Mouse (Mus musculus) G1E (cell line): ENCODE results near the gene Procr. TPM values are rescaled to one million over a fixed set of nuclear protein-coding genes. Genes with fewer than 3 reads are reported as not detected.

Experiments
- ATAC-seq: 2 replicates; pipeline ENCODE4 v1.8.0; 2016; ENCODE audit warnings: mild to moderate bottlenecking; ENCODE audit not compliant: insufficient number of reproducible peaks, poor library complexity, low FRiP score, severe bottlenecking; ENCODE audit errors: extremely low read depth
- DNase-seq: peaks from one replicate; pipeline ENCODE4 v3.0.0; 2012; ENCODE audit warnings: low spot score
- H3K27me3 ChIP-seq: 2 replicates; pipeline ENCODE4 v1.6.1; 2012; ENCODE audit warnings: mild to moderate bottlenecking, low read length, inconsistent platforms; ENCODE audit not compliant: insufficient read depth
- H3K36me3 ChIP-seq: replicated peaks from 2 replicates; pipeline ENCODE3; 2012; ENCODE audit warnings: mild to moderate bottlenecking, inconsistent platforms
- H3K4me1 ChIP-seq: 2 replicates; pipeline ENCODE4 v1.6.1; 2012; ENCODE audit warnings: low read depth, low read length, inconsistent platforms, mixed read lengths; ENCODE audit not compliant: insufficient read depth
- H3K4me3 ChIP-seq: 2 replicates; pipeline ENCODE4 v1.5.1; 2012; ENCODE audit warnings: low read depth, mild to moderate bottlenecking, inconsistent platforms, low read length, moderate library complexity, mixed read lengths
- H3K9me3 ChIP-seq: replicated peaks from 2 replicates; pipeline ENCODE4 v1.6.1; 2012; ENCODE audit warnings: inconsistent platforms
- CTCF ChIP-seq: IDR thresholded peaks from 2 replicates; pipeline ENCODE4 v1.5.1; 2012; ENCODE audit warnings: low read depth, low read length, inconsistent platforms, mixed read lengths
- GATA1 ChIP-seq: IDR thresholded peaks from 2 replicates; pipeline ENCODE4 v1.6.1; 2012; ENCODE audit warnings: borderline replicate concordance, low read length, inconsistent platforms, mixed read lengths
- GATA2 ChIP-seq: IDR thresholded peaks from 2 replicates; pipeline ENCODE4 v1.6.1; 2012; ENCODE audit warnings: low read depth, low read length, inconsistent platforms, borderline replicate concordance
- POLR2AphosphoS5 ChIP-seq: IDR thresholded peaks from 2 replicates; pipeline ENCODE4 v1.6.1; 2012; ENCODE audit warnings: low read depth, low read length, inconsistent platforms; ENCODE audit not compliant: insufficient replicate concordance
- TAL1 ChIP-seq: conservative IDR thresholded peaks from 2 replicates; pipeline ENCODE4 v1.6.1; 2012; ENCODE audit warnings: low read depth, low read length, inconsistent platforms, mixed read lengths
- polyA plus RNA-seq: library from polyadenylated mRNA; stranded (reverse); fragments of >175 nt; gene quantifications from 2 replicates; pipeline ENCODE4 v1.2.3, GENCODE M21; 2012
- total RNA-seq, 2 experiments: library from RNA; stranded (forward) in 1 of 2; stranded (reverse) in 1 of 2; fragments of 200-1000 nt in 1 of 2; fragments of >200 nt in 1 of 2; fragmentation: Nextera tagmentation in 1 of 2; gene quantifications; 2 replicates each; pipeline ENCODE4 v1.2.3; 2014 to 2017

Gene Procr
- total and polyA plus RNA-seq, 3 experiments: 0.15 to 1.5 TPM; not detected in 1

- ATAC-seq (no peak), DNase-seq (no peak)
- Histone ChIP-seq H3K9me3 (0 out of 2 replicates have a peak, but pooled peaks cover 3% of the 10 kb centered on the region), H3K27me3 (peaks cover 40% of the 10 kb centered on the region), H3K36me3 (no peaks in the 10 kb centered on the region), H3K4me3 (no peak overlapping the region), H3K4me1 (peaks cover 7% of the 10 kb centered on the region)
- TF ChIP-seq GATA2 (no peak), GATA1 (no peak), POLR2AphosphoS5 (no peak), CTCF (no peak), TAL1 (no peak)
Observed at GRCm38 (mm10) chr2:155776824-155777687, 26.1 kb downstream of the Procr start.

- no peak for ATAC-seq
- H3K9me3 ChIP-seq: 0 out of 2 replicates have a peak, but pooled peaks cover 3% of the 10 kb centered on the region
Observed at GRCm38 (mm10) chr2:155777688-155777985, 26.7 kb downstream of the Procr start.

GRCm38 (mm10) chr2:155778004-155778403 is 27.1 kb downstream of the Procr start:
- TF ChIP-seq CTCF (no peak), GATA1 (no peak), TAL1 (no peak), POLR2AphosphoS5 (no peak), GATA2 (no peak)
- H3K9me3 ChIP-seq: 0 out of 2 replicates have a peak, but pooled peaks cover 3% of the 10 kb centered on the region
- ATAC-seq: no peak
- no peak overlapping the region for H3K4me3 ChIP-seq
- DNase-seq: no peak
- H3K4me1 ChIP-seq: peaks cover 7% of the 10 kb centered on the region
- H3K36me3 ChIP-seq: no peaks in the 10 kb centered on the region
- H3K27me3 ChIP-seq: peaks cover 38% of the 10 kb centered on the region

More at GRCm38 (mm10) chr2:155777688-155777985, 26.7 kb downstream of the Procr start:
- peaks cover 40% of the 10 kb centered on the region for H3K27me3 ChIP-seq
- peaks cover 7% of the 10 kb centered on the region for H3K4me1 ChIP-seq
- DNase-seq: no peak
- H3K4me3 ChIP-seq: no peak overlapping the region
- TF ChIP-seq GATA2 (no peak), POLR2AphosphoS5 (no peak), GATA1 (no peak), CTCF (no peak), TAL1 (no peak)
- no peaks in the 10 kb centered on the region for H3K36me3 ChIP-seq

GRCm38 (mm10) chr2:155779066-155779465 is 28.1 kb downstream of the Procr start:
- ATAC-seq (no peak), DNase-seq (no peak)
- TF ChIP-seq TAL1 (no peak), POLR2AphosphoS5 (no peak), GATA1 (no peak), GATA2 (no peak)
- Histone ChIP-seq H3K9me3 (0 out of 2 replicates have a peak, but pooled peaks cover 3% of the 10 kb centered on the region), H3K4me1 (peaks cover 7% of the 10 kb centered on the region), H3K36me3 (no peaks in the 10 kb centered on the region), H3K27me3 (peaks cover 31% of the 10 kb centered on the region), H3K4me3 (no peak overlapping the region)

GRCm38 (mm10) chr2:155779506-155779905 is 28.6 kb downstream of the Procr start:
- peaks cover 7% of the 10 kb centered on the region for H3K4me1 ChIP-seq
- no peak overlapping the region for H3K4me3 ChIP-seq
- ATAC-seq (no peak), DNase-seq (no peak)
- 0 out of 2 replicates have a peak, but pooled peaks cover 3% of the 10 kb centered on the region for H3K9me3 ChIP-seq
- H3K27me3 ChIP-seq: peaks cover 29% of the 10 kb centered on the region
- no peaks in the 10 kb centered on the region for H3K36me3 ChIP-seq
- no peak for TF ChIP-seq TAL1
- TF ChIP-seq POLR2AphosphoS5: no peak
- no peak for TF ChIP-seq GATA2
- TF ChIP-seq CTCF: no peak
- TF ChIP-seq GATA1: no peak

GRCm38 (mm10) chr2:155784534-155784933 is 33.6 kb downstream of the Procr start:
- H3K27me3 ChIP-seq: peaks cover 27% of the 10 kb centered on the region
- no peaks in the 10 kb centered on the region for H3K36me3 ChIP-seq
- no peak for ATAC-seq
- no peaks in the 10 kb centered on the region for H3K9me3 ChIP-seq
- H3K4me1 ChIP-seq: peaks cover 3% of the 10 kb centered on the region; the same call in 1 of the 2 replicates
- TF ChIP-seq POLR2AphosphoS5 (no peak), CTCF (no peak), GATA1 (no peak), GATA2 (no peak), TAL1 (no peak)
- DNase-seq: no peak
- no peak overlapping the region for H3K4me3 ChIP-seq
